Mouse (Mus musculus) ZHBTc4 (cell line): ENCODE data around the gene Eif4g3.
"Not testable (repeated sequence)": the region's sequence is repeated elsewhere in the genome, so short reads cannot be mapped to it uniquely, and the experiment has no call there.

Experiments
- DNase-seq: peaks from one replicate; pipeline ENCODE4 v3.0.0-alpha.2; 2011; ENCODE audit warnings: low read depth, low spot score

Gene Eif4g3

DNA sequence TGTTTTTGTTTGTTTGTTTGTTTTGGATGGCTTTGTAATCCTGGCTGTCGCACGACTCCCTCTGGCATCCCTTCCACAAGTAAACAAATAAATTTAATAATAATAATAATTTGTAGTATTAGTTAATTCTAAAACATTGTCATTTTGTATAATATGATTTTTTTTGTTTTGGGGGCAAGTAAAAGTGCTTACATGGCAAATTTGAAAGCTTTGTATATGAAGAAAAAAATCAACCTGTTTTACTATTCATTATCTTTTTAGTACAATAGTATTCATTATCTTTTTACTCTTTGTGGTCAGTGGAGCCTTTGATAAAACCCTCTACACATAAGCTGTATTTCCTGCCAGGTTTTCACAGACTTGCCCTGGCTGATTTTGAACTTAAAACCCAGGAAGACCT lies 29.9 kb downstream of the Eif4g3 start:
- no peak for DNase-seq

DNA sequence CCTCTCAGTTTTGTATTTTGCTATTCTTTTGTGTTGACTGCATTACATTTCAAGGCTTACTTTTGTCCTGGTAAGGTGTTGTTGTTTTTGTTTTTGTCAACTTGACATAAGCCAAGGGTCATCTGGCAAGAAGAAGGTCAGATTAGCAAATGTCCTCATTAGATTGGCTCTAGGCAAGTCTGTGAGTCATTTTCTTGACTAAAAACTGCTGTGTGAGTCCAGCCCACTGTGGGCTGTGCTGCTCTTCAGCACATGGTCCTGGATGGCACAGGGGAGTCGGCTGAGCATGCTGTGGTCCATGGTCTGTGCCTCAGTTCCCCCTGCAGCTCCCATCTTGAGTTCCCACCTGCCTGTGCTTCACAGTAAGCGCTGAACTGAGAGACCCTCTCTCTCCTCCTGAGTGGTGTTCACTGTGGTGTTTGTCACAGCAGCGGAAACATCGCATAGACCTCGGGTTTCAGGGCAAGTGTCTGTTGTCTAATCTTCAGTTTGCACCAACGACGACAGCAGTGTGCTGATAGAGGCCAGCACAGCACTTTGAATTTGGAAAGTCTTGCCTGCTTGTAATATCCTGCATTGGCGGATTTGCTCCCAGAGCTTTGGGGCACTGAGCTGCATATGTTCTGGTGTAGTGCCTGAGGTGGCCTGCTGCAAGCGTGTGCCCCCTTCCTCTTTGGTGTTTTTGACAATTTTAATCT lies 30.7 kb downstream of the Eif4g3 start:
- no peak for DNase-seq

DNA sequence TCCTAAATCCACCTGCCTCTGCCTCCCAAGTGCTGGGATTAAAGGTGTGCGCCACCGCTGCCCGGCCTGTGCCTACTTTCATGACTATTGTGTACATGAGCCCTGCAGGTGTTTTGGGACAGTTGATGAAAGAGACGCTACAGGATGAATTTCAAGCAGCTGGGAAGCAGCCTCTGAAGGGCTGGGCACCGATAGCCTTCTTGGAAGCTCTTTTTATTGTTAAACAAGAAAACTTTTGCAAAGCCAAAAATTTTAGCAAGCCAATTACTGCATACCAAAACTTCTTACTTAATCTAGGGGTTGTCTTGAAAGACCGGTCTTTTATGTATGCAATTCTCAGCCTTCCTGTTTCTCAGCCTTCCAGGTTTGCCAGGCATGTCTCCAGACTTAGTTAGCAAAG lies 36.3 kb downstream of the Eif4g3 start:
- DNase-seq, result no peak

DNA sequence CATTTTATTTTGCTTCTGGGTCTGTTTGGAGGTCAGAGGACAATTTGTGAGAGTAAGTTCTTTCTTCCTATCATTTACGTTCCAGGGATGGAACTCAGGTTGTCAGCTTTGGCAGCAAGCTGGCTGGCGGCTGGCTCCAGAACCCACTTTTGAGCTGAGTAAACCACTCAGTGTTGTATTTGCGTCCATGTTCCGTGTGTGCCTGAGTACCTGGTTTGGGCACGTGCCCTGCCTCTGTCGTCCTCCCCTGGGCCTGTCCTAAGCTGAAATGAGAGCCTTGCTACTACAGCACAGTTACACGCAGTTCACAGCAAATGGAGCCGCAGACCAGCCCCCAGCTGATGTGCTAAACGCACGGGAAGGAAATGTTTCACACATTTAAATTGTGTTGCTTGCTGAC lies 39.0 kb downstream of the Eif4g3 start:
- no peak for DNase-seq

DNA sequence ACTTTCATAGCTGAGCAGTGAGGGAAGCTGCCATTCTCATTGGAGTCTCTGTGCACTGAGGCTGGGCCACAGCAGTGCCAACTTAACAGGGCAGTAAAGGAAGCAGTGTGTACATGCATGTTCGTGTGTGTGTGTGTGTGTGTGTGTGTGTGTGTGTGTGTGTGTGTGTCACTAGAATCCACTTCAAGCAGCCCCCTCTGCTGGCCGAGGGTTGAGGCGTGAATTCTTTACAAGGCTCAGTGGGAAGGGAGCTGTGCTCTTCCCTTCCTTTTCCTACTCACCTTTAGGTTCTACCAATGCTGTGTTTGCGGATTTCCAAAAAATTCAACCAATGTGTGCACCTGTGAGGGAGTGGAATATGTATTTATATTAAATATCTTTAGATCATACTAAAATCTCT lies 41.0 kb downstream of the Eif4g3 start:
- peak; percentile 32 for DNase-seq

DNA sequence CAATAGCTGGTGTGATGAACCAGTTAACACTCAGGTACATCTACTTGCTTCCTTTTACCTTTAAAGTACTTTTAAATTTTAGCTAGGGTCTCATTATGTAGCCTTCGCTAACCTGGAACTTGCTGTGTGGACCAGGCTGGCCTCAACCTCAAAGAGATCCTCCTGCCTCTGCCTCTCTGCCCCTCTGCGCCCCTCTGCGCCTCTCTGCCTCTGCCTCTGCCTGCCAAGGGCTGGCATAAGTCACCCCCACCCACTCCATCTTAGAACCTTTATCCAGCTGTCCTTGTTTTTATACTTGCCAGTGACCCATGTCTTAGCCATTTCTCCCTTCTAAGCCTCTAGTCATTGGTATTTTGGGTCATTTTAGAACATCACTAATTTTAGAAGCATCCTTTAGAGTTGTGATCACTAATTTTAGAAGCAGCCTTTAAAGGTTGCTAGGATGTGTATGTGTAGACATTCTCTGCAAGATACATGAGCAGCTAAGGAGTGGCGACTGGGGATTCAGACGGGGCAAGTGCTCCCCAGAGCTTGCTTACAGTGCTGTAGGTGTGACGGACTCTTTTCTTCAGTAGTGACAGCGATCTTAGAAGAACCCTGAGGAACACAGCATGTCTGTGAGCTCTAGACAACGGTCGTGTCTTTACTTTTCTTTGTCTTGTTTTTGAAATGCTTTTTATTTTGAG lies 42.8 kb downstream of the Eif4g3 start:
- DNase-seq, result no peak

DNA sequence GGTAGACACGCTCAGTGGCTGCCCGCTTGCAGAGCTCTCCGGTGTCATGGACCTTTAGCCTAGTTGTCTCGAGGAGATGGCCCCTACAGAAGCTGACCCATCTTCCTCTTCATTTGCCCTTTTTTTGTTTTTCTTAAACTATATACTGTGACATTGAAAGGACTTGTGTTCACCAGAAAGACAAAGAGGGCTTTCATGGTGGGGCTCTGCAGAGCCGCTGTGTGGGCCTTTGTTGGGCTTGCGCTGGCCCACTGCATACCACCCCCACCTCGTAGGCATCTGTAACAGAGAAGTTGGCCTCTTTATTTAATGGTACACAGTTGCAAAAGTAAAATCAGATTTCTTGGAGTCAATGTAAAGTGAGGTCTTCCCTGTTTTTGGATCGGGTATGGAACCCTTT lies 44.3 kb downstream of the Eif4g3 start:
- DNase-seq, result no peak

DNA sequence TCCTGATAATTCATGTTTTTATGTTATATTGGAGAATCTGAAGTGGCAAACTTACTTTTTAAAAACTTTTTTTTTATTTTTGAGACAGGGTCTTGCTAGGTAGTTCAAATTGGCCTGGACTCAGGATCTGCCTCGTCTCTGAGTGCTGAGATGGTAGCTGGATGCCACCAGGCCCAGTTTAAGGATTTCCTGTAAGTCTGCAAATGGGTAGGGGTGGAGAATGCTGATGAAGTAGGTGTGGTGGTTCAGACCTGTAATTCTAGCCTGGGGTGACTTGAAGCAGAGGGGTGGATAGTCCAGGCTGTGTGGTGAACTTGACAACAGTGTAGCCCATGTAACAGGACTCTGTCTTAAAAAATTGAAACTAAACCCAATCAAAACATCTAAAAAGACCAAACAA lies 45.1 kb downstream of the Eif4g3 start:
- DNase-seq, result no peak

DNA sequence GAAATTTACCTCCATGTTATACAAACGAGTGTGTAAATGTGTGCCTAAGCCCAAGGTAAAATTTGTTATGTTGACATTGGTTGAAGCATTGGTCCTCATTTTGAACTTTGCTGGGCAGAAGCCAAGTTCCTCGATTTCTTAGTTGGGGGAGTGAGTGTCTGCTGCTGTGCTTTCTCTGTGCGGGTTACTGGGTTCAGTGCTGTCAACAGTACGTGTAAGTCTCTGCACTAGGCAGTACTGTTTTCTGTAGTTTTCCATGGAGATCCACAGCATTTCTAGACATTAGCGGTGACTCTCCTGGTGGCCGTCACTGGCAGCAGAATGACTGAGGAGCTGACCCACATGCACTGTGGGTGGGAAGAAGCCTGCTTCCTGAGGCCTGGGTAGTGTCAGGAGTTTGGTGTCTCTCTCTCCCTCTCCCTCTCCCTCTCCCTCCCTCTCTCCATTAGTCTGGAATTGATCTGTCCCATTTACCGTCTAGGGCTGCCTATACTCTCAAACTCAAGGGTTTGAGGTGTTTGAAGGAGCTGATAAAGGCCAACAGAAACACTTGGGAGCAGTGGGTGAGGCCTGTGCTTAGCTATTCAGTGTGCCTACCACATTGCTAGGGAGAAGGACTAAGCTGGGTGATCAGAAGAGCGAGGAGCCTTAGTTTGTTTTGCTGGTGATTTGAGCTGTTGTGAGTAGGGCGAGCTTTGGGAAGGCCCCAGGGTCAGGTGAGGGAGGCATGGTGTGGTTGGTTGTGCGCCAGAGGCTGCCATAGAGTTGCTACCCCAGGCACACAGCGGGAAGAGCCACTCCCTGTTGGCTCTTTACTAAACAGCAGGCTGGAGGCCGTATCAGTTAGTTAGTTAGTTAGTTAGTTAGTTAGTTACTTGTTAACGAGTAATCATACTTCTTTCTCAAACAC lies 45.8 kb downstream of the Eif4g3 start:
- no peak for DNase-seq

DNA sequence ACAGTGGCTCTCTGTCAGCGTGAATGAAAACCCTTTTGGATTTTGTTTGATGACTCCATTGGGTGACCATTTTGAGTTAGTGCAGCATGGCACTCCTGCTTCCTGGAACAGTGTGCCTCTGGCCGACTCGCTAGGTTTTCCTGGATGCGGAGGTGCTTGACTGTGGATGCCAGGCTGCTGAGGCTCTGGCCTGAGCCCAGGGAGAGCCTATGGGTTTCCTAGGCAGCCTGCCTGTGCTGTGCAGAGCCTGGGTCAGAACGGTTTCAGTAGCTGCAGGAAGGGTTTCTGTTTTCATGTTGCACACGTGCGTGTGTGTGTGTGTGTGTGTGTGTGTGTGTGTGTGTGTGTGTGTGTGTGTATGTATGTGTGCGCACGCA lies 46.4 kb downstream of the Eif4g3 start:
- no peak for DNase-seq

DNA sequence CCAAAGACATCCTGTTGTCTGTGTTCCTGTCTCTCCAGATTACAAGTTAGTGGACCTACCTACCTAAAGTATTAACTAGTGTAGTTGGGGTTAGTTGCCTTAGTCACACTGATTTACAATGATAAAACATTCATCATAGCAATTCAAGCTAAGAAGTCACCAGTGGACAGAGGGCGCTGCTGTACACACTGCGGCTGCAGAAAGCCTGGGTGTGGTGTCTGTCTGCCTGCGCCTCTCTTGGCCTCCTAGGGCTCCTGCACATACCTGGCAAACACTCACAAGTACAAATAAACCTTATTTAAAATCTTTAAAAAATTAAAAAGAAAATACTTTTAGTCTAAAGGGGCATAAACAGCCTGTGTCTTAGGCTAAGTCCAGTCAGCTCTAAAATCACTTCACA lies 47.8 kb downstream of the Eif4g3 start:
- DNase-seq, result peak; percentile 40

DNA sequence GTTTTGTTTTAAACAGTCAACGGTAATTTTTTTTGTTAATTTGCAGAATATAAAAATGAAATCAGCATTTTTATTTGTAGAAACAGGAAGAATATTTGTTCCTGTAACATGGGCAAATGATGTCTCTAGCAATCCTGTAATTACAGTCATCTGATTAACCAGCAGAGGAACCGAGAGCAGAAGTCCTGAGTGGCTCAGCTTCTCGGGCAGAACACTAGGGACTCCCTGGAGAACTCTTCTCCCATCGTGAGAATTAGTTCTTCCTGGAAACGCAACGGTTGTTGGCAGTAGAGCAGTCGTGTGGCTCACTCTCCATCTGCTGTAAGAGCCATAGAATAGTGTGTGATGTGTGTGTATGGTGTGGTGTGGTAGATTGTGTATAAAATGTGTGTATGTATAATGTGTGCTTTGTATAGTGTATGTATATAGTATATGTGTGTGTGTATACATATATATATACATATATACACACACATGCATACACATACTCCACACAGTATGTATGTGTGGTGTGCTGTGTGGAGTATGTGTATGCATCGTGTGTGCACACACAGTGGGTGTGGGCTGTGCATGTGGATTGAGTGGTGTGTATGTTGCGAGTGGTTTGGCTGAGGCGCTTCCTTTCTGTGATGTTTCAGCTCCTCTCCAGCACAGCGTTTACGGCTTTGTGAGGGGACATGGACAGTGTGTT lies 48.9 kb downstream of the Eif4g3 start:
- DNase-seq, result no peak

DNA sequence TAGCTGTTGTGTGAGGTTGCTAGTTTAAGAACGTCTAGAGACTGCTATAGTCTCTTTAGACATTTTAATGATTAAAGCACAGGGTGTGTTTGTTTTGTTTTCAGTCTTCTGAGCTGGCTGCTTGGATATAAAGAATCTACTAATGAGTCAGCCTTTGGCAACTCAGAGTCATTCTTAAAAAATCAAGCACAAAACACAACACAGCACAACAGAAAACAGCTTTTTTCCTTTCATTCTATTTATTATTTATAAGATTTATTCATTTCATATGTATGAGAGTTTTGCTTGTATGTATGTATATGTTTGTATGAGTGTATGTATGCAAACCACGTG lies 49.4 kb downstream of the Eif4g3 start:
- DNase-seq, result no peak

DNA sequence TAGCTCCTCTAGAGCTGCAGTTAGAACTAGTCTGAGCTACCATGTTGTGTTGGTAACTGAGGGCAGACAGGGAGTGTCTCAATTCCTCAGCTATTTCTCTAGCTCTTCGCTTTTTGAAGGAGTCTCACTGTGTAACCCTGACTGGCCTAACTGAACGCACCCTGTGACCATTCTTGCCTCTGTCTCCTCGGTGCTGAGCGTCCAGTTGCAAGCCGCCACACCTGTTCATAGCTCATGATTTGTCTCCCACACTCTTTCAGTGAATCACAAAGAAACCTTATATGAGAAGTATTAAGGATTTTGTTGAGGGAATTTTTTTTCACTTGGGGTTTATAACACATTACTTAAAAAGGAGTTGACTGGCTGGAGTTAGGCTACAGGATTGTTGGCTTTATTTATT lies 49.8 kb downstream of the Eif4g3 start:
- DNase-seq, result no peak

DNA sequence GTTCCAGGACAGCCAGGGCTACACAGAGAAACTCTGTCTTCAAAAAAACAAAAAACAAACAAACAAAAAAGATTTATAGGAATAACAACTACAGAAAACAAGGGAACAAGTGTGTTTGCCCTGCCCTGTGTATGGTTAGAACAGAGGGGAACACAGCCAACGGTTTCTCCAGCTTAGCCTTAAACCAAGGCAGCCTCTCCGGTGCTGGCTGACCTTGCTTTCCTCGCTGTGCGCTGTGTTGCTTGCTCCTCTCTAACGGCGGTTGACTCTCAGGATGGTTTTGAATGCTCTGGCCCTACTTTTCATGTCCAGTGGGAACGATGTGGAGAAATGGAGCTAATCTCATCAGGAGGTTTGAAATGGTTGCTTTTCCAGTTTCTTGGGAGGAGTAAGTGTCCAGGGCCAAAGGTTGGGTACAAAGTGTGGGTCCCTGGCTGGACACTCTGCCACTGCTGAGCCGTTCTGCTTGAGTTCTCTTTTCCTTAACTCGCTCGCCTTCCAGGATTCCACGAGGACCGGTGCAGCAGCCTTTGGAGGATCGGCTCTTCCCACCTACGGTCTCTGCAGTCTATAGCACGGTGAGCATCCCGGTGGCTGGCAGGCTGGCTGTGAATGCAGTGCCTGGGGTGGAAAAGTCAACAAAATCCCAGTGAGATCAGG lies 52.1 kb downstream of the Eif4g3 start:
- DNase-seq, result no peak

DNA sequence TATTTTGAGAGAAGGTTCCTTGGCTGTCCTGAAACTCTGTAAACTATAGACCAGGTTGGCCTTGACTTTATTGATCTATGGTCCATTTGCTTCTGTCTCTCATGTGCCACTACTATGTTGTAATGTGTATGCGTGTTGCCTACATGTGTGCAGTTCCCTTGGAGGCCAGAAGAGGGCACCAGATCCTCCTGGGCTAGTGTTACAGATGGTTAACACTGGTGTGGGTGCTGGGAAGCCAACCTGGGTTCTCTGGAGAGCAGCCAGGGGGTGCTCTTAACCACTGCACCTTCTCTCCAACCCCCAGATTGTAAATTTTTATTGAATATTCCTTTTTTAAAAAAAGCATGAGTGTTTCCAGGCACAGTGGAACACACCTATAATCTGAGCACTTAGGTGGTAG lies 53.0 kb downstream of the Eif4g3 start:
- peak; percentile 74 for DNase-seq

DNA sequence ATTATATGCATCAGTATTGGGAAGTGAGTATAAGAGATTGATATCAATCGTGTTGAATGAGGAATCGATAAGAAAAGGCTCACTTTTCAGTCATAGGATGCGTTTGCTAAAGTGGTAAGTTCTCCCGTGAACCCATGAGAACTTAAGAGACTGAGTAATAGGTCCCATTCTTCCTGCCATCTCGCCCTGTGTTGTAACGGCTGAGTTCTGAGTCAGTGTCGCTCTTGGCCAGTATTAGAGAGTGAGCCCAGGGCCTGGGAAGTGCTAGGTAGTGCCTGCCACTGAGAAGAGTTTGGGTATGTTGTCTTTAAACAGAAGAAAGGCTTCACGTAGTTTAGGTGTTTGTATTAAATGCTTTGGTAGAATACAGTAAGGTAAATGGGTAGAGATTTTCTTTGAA lies 53.5 kb downstream of the Eif4g3 start:
- DNase-seq, result no peak

DNA sequence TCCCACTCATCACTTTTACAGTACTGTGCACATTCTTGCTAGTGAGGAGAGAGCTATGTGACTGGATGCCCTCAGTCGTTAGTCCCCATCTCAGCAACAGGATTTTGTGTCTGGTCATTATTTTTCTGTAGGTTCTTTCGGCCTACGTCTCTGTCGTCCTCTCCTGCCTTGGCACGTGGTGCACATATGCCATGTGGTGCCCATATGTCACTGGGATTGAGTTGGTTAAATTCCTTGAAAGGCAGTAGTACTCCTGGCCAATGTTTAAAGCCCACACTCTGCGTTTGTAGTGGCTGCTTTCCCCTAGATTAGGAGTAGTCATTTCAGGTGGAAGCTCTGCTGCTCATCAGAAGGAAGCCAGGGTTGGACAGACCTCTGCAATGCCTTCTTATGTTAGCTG lies 56.7 kb downstream of the Eif4g3 start:
- DNase-seq, result no peak

DNA sequence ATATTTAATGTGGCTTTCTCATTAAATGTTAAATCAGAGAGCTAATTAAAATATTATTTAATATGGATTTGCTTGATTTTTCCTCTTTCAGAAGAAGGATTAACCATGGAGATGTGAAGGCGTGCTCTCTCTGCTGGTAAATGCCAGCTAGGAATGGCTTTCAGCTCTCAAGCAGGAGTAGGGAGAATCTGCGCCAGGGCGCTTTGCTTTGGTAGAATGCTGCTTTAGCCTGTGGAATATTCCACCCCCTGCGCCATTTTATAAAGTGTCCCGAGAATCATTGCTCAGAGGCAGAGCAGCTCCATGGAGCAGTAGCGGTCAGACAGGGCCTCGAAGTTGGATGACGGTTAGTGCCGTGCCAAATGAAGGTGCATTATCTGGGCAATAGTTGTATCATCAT lies 58.7 kb downstream of the Eif4g3 start:
- DNase-seq, result no peak

DNA sequence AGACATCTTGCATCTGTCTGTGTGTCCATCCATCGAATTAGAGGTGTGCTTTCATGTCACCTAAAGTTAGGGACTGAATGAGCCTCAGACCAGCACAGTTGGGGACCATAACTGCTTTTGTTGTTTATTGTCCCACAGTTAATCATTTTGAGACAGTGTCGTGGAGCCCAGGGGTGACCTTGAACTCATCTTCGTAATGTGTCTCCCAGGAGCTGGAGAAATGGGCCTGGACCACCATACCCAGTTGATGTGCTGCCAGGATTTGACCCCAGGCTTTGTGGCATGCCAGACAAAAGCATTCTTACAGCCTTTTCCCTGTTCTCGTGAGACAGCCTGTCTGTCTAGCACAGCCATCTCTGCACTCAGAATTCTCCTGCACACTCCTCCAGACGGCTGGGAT lies 63.8 kb downstream of the Eif4g3 start:
- DNase-seq, result no peak

DNA sequence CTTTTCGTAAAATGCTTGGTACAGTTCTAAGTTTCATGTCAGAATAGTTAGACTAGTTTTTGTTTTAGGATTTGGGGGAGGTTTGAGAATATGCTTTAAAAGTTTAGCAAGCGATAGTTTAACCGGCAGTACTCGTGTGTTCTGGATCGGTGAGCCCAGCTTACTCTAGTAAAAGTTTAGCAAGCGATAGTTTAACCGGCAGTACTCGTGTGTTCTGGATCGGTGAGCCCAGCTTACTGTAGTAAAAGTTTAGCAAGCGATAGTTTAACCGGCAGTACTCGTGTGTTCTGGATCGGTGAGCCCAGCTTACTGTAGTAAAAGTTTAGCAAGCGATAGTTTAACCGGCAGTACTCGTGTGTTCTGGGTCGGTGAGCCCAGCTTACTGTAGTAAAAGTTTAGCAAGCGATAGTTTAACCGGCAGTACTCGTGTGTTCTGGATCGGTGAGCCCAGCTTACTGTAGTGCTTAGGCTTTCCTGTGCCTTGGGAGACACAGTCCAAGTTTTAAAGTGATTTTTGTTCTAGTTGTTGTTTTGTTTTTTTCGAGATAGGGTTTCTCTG lies 64.5 kb downstream of the Eif4g3 start:
- not testable (repeated sequence) for DNase-seq
